Mouse (Mus musculus) stomach, embryonic 16.5 days (tissue): ENCODE measurements around the gene Pde1c. TPM values are rescaled to one million over a fixed set of nuclear protein-coding genes. Genes with fewer than 3 reads are reported as not detected.
"Not testable (repeated sequence)": the region's sequence is repeated elsewhere in the genome, so short reads cannot be mapped to it uniquely, and the experiment has no call there.

ENCODE experiments used
- ATAC-seq: fragments of 200-750 bp; cut with Nextera tagmentation; 2 replicates; pipeline ENCODE4 v1.8.0; 2017; ENCODE audit warnings: moderate number of reproducible peaks, moderate TSS enrichment; ENCODE audit not compliant: insufficient read depth, low FRiP score
- H3K27ac ChIP-seq: fragments of 300-500 bp; sonication (generic); 2 replicates; pipeline ENCODE4 v1.5.1; 2014; ENCODE audit warnings: low read length
- H3K27me3 ChIP-seq: fragments of 300-500 bp; sonication (generic); 2 replicates; pipeline ENCODE4 v1.6.1; 2014; ENCODE audit warnings: low read length, control low read depth, mixed read lengths; ENCODE audit not compliant: control insufficient read depth, insufficient read depth
- H3K36me3 ChIP-seq: fragments of 300-500 bp; sonication (generic); 2 replicates; pipeline ENCODE4 v1.6.1; 2014; ENCODE audit warnings: low read length; ENCODE audit not compliant: control insufficient read depth, insufficient read depth
- H3K4me1 ChIP-seq: fragments of 300-500 bp; sonication (generic); 2 replicates; pipeline ENCODE4 v1.6.1; 2014; ENCODE audit warnings: low read length, control low read depth, mixed read lengths; ENCODE audit not compliant: control insufficient read depth, insufficient read depth
- H3K4me2 ChIP-seq: fragments of 300-500 bp; sonication (generic); 2 replicates; pipeline ENCODE4 v1.6.1; 2014; ENCODE audit warnings: low read depth, low read length, mixed read lengths
- H3K4me3 ChIP-seq: fragments of 300-500 bp; sonication (generic); replicated peaks from 2 replicates; pipeline ENCODE4 v1.5.1; 2014; ENCODE audit warnings: mild to moderate bottlenecking, low read length
- H3K9ac ChIP-seq: fragments of 300-500 bp; sonication (generic); 2 replicates; pipeline ENCODE4 v1.6.1; 2014; ENCODE audit warnings: low read length
- H3K9me3 ChIP-seq: fragments of 300-500 bp; sonication (generic); replicated peaks from 2 replicates; pipeline ENCODE4 v1.6.1; 2016; ENCODE audit warnings: low read length, control low read depth; ENCODE audit not compliant: control insufficient read depth
- WGBS: fragments of 180-500 bp; shearing (Covaris S2); extraction: QIAGEN DNeasy Blood & Tissue Kit; methylation state at CpG from one replicate; pipeline ENCODE4 v1.1.7; 2014; 5-methylcytosine and 5-hydroxymethylcytosine counted together
- polyA plus RNA-seq: library from polyadenylated mRNA; unstranded; fragments of >200 nt; fragmentation: Nextera tagmentation; extraction: Ambion mirVana; gene quantifications from 2 replicates; pipeline ENCODE4 v1.2.1, GENCODE M21; 2015

The Pde1c gene
- 2.7 and 3.3 TPM in 2 replicates for polyA plus RNA-seq

DNA sequence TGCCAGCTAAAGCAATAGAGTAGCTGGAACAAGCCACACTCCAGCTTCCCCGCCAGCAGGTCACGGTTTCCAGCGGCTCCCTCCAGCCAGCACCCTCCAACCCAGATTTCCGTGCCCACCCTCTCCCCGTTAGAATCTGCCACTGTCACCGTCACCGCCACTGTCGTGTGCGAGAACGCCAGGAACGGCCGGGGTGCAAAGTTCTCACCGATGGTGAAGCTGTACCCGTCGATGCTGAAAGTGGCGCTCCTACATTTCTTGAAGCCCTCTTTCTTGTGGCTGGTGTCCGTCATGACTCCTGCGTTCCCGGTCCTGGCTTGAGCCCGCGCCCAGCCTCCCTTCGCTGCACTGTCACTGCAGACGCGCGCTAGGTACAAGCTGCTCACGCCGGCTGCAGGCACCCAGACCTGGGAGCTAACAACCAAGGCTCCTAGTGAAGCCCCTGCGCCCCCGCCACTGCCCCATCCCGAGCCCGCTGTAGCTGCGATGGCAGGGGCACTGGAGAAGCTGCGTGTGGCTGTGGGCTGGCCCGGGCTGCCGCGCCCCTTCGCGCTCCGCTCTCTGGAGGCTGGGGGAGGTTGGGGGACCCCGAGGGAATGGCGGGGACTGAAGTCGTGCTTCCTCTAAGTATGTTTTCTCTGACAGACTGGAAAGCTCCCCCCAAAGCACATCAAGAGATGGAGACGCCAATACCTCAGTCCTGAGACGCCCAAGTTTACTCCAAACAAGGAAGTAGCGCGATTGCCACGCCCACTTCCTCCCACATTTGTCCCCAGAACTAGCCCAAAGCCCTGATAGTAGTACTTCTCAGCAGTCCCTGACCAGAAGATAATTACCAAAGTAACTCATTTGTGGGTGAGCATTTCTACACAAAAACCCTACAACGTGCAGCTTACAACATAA, at the start of gene Pde1c:
Pde1c (minus strand) TSS at position 634 of the 903 bp plus-strand sequence.
- H3K9me3 ChIP-seq: no peaks in the 10 kb centered on the region
- ATAC-seq: peak; percentile 62; the same call in 1 of the 2 replicates
- H3K4me3 ChIP-seq: peak within 1 kb of the TSS; percentile 76
- under 1% methylated on average over 48 of the region's 48 CpGs for WGBS
- peak within 1 kb of the TSS; percentile 99 for H3K4me2 ChIP-seq
- no peaks in the 10 kb centered on the region for H3K36me3 ChIP-seq
- H3K27me3 ChIP-seq: no peaks in the 10 kb centered on the region
- H3K27ac ChIP-seq: no peak within 1 kb of the TSS
- H3K9ac ChIP-seq: peak within 1 kb of the TSS; percentile 73
- no peaks in the 10 kb centered on the region for H3K4me1 ChIP-seq

DNA sequence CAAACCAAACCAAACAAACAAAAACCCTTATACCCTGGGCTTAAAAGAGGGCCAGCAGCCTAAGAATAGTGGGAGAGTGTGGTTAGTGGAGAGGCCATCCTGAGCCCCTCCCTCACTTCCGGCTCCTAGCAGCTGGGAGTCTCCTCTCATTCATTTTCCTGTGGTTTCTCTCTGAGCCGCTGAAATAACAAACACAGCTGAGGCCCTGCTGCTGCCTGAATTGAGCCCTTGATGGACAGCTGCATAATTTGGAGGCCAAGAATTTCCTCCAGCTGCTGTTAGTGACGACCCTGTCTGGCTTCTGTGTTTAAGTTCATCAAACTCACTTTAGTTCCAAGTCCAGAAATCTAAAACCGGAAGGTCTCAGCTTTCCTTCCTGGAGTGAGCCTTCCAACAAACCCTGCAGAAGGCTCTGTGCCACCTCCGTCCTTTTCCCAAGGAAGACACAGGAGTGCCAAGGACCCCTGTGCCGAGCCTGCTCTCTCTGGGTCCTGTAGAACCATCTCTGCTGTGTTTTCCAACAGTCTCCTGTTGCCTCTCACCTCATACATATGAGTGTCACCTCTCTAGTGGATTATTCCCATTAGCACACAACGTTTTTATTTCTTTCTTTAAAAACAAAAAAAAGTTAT, 48.2 kb upstream of the Pde1c start:
- H3K27me3 ChIP-seq: no peaks in the 10 kb centered on the region
- H3K9ac ChIP-seq: no peak overlapping the region
- peak overlapping the region; percentile 11; the same call in 1 of the 2 replicates for H3K4me2 ChIP-seq
- H3K27ac ChIP-seq: peak overlapping the region; percentile 72
- no peak overlapping the region for H3K4me3 ChIP-seq
- WGBS: 14% methylated on average over 7 of the region's 7 CpGs
- no peaks in the 10 kb centered on the region for H3K9me3 ChIP-seq
- H3K4me1 ChIP-seq: peaks cover 17% of the 10 kb centered on the region
- no peaks in the 10 kb centered on the region for H3K36me3 ChIP-seq
- peak; percentile 87 for ATAC-seq

DNA sequence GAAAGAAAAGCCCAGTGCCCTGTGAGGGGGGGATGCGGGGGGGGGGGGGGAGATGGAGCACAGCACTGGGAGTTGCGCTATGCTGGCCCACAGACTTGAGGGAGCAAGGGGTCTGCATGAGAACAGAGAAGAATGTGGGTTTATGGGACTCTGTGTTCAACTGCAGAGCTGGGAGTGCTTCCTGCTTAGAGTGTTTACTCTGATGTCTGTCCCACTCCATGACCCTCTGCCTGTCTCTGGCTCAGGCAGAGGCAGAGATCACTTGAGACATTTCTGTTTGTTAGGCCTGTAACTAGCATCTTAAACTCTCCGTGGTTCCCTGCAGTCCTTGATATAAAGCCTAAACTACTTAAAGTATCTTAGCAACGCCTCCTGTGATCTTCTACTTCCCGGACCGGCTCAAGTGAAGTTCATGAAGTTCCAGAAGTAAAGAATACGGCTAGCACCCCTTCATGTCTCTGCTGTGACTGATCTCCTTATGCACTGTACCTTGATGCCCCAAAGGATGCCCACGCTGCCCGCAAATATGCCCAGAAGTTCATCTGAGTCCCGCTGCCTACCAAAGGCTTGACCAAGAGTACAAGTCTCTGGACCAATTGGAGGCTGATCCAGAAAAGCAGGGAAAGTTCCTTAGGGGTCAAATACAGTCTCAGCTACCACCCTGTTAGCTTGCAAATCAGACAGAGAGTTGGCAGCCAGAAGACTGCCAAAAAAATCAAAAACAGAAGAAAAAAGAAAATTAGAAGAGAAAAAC, 47.5 kb upstream of the Pde1c start:
- H3K9ac ChIP-seq: no peak overlapping the region
- ATAC-seq: peak; percentile 58
- no peaks in the 10 kb centered on the region for H3K36me3 ChIP-seq
- peak overlapping the region; percentile 72 for H3K27ac ChIP-seq
- no peak overlapping the region for H3K4me2 ChIP-seq
- H3K9me3 ChIP-seq: no peaks in the 10 kb centered on the region
- no peaks in the 10 kb centered on the region for H3K27me3 ChIP-seq
- peaks cover 17% of the 10 kb centered on the region for H3K4me1 ChIP-seq
- WGBS: 43% methylated on average over 10 of the region's 10 CpGs
- no peak overlapping the region for H3K4me3 ChIP-seq

DNA sequence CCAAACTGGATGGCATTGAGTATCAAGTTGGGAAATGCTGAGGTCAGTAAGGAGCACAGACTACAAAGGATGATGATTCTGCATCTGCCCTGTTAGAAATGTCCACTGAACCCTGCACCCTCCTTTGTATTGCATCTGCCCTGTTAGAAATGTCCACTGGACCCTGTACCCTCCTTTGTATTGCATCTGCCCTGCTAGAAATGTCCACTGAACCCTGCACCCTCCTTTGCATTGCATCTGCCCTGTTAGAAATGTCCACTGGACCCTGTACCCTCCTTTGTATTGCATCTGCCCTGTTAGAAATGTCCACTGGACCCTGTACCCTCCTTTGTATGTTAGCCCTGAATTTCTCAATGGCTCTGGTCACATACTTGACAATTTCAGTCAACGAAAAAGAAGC, 40.6 kb upstream of the Pde1c start:
- not testable (repeated sequence) for H3K4me1 ChIP-seq, H3K36me3 ChIP-seq, H3K27ac ChIP-seq, H3K27me3 ChIP-seq, H3K9me3 ChIP-seq, ATAC-seq, H3K4me3 ChIP-seq, H3K9ac ChIP-seq, H3K4me2 ChIP-seq
- 73% methylated on average over 1 of the region's 1 CpGs for WGBS

DNA sequence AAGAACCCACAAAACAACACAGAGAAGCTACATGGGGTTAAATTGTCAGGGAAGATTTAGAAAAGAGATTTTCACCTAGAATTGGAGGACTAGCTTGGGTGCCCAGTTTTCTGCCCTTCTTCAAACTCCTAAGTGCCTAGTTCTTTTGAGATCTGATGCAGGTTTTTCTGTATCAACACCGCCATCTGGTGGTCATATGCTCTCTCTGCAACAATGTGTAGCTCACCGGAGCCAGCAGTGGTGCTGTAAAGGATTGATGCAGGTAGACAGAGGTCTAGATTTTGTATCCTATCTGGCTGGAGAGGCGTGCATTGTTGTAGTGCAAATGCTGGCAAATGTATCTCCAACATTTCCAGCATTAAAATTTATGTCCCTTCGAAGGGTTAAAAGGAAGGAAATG, 39.4 kb upstream of the Pde1c start:
- Histone ChIP-seq H3K4me2 (no peak overlapping the region), H3K36me3 (no peaks in the 10 kb centered on the region), H3K9ac (no peak overlapping the region), H3K27me3 (no peaks in the 10 kb centered on the region), H3K27ac (no peak overlapping the region), H3K4me1 (no peaks in the 10 kb centered on the region), H3K9me3 (no peaks in the 10 kb centered on the region), H3K4me3 (no peak overlapping the region)
- ATAC-seq: no peak
- 5% methylated on average over 4 of the region's 4 CpGs for WGBS

DNA sequence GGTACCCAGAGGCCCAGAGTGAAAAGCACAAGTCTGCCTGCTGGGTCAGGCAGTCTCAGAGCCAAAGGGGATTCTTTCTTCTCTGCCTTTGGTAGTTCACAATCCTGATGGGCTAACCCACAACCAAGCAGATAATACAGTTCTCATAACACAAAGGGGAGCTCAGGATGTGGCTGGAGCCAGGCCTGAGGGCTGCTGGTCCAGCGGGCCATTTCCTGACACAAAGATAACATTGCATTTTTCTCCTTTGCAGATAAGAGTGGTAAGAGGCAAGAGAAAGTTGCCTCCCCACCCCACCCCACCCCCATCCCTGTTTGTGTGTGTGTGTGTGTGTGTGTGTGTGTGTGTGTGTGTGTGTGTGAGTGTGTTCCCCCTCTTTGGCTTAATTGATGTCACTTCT, 10.7 kb upstream of the Pde1c start:
- no peaks in the 10 kb centered on the region for H3K36me3 ChIP-seq
- H3K27ac ChIP-seq: no peak overlapping the region
- no peak for ATAC-seq
- H3K4me1 ChIP-seq: no peaks in the 10 kb centered on the region
- no peaks in the 10 kb centered on the region for H3K27me3 ChIP-seq
- 19% methylated on average over 1 of the region's 1 CpGs for WGBS
- no peak overlapping the region for H3K9ac ChIP-seq
- no peak overlapping the region for H3K4me3 ChIP-seq
- no peak overlapping the region for H3K4me2 ChIP-seq
- H3K9me3 ChIP-seq: no peaks in the 10 kb centered on the region

DNA sequence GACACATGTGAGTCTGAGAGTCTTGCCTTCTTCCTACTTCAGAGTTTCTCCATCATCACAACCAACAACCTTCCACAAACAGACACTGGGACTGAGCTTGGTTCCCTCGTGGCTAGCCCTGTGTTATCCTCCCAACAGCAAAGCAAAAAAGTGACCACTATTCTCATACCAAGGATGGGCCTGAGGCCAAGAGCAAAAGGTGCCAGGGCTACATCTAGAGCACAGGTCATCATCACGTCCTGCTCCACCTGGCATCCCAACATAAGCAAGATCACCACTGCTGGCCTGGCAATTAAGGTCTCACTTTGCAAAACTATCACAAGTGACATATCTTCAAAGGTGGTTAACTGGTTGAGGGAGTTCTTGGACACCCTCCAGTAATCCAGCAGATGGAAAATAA, 8.0 kb downstream of the Pde1c start:
- Histone ChIP-seq H3K27me3 (no peaks in the 10 kb centered on the region), H3K4me3 (no peak overlapping the region), H3K4me1 (no peaks in the 10 kb centered on the region), H3K4me2 (no peak overlapping the region), H3K9me3 (no peaks in the 10 kb centered on the region), H3K9ac (no peak overlapping the region), H3K36me3 (no peaks in the 10 kb centered on the region), H3K27ac (no peak overlapping the region)
- WGBS: 69% methylated on average over 2 of the region's 2 CpGs
- no peak for ATAC-seq

DNA sequence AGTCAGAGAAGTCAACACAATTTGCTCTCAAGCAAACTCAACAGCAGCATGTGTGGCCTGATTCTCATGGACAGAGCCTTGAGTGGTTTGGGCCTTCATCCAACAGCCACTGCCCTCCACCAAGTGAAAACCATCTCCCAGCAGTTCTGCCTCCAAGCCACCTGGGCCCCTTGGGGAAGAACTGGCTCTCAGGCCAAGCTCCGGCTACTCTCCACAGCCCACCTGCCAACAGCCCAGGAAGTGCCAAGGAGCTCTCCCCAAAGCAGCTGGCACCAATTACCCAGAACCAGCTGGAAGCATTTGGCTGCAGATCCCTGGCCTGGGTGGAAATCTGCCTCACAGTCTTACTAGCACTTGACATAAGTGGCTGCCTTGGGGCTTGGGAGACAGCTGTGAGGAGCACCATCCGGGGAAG, 8.4 kb downstream of the Pde1c start:
- H3K27me3 ChIP-seq: no peaks in the 10 kb centered on the region
- 66% methylated on average over 2 of the region's 2 CpGs for WGBS
- H3K27ac ChIP-seq: no peak overlapping the region
- no peaks in the 10 kb centered on the region for H3K4me1 ChIP-seq
- no peak overlapping the region for H3K9ac ChIP-seq
- H3K36me3 ChIP-seq: no peaks in the 10 kb centered on the region
- no peak overlapping the region for H3K4me2 ChIP-seq
- peak; percentile 29; the same call in 1 of the 2 replicates for ATAC-seq
- no peak overlapping the region for H3K4me3 ChIP-seq
- no peaks in the 10 kb centered on the region for H3K9me3 ChIP-seq

DNA sequence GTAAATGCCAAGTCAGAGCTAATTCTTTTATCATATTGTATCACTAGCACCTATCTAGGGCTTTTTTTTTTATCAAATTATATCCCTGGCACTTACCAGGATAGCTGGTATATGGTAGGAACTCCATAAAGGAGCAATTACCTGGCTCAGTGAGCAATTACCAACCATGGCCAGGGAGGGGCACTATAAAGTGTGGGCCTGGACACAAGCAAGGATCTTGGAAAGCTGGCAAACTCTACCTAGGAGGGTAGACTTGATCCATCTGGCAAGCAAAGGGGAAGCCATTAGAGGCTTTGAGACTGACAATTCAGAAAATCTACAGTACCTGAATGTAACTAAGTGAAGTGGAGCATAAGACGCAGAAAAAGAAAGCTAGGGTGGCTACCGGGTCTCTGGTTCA, 10.2 kb downstream of the Pde1c start:
- Histone ChIP-seq H3K9ac (no peak overlapping the region), H3K27me3 (no peaks in the 10 kb centered on the region), H3K9me3 (no peaks in the 10 kb centered on the region), H3K4me1 (no peaks in the 10 kb centered on the region), H3K4me3 (no peak overlapping the region), H3K27ac (no peak overlapping the region), H3K4me2 (no peak overlapping the region), H3K36me3 (no peaks in the 10 kb centered on the region)
- ATAC-seq: no peak
- WGBS: 93% methylated on average over 2 of the region's 2 CpGs
